ENCODE assay signal across 9 mouse cellular contexts in the genomic region with DNA sequence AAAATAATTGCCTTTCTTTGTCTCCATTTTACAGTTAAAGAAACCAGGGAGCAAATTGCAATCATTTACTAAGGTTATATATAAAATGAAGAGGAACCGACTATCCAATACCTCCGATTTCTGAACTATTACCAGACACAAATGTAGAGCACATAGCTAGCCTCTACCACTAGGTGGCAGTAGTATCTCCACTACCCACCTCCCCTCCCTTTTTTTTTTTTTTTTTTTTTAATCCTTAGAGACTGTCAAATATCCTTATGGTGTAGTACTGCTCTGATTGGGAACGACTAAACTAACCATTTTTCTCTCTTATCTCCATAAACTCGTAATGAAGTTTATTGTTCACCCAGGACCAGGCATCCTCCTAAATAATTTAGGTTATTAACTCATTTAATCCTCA. TPM values are rescaled to one million over a fixed set of nuclear protein-coding genes. Genes with fewer than 3 reads are reported as not detected.
DNase-seq lines count a peak whose midpoint lies in the region; ATAC-seq and TF ChIP-seq lines count a peak whose summit lies in the region.
"Had no signal": no experiment of that assay in that cellular context is flagged by ENCODE, and none has a peak within 500 bp of the region (broad histone marks: within the 10 kb centered on the region; RNA-seq: fewer than 3 reads in every experiment).

No protein-coding gene starts in this region.

- ATAC-seq in kidney, embryonic 16.5 days (ENCODE audit: low FRiP score, low TSS enrichment), result no peak
- peak; percentile 32 for ATAC-seq in inflammation-experienced regulatory T-cells, adult 6 months
- no peak for ATAC-seq in activated CD4-positive, CD25-positive, alpha-beta regulatory T cell, adult 4 months

- TF ChIP-seq RAD21 in MEL (IDR thresholded peaks at IDR 0.05; ENCODE audit: low read depth, low read length), result no peak

- no peak for TF ChIP-seq POLR2A in MEL (IDR thresholded peaks at IDR 0.05; ENCODE audit: control insufficient read depth in 1 of 2, insufficient read depth in 1 of 2, low read depth in 1 of 2, low read length in 2 of 2, poor library complexity in 1 of 2)

- peaks cover 12% of the 10 kb centered on the region for H3K4me1 ChIP-seq in kidney, embryonic 16.5 days (ENCODE audit: insufficient read depth, low read length)
- H3K4me1 ChIP-seq in MEL (ENCODE audit: control insufficient read depth in 1 of 2, insufficient read depth in 2 of 2, low read length in 2 of 2), result peaks cover 0 to 33% of the 10 kb centered on the region in 2 experiments; a peak in 3 of 4 replicates
- H3K4me1 ChIP-seq: limb, embryonic 13.5 days had no signal

- no peaks in the 10 kb centered on the region for H3K36me3 ChIP-seq in kidney, embryonic 16.5 days (ENCODE audit: insufficient read depth, low read length)
- peaks cover 0 to 14% of the 10 kb centered on the region in 2 experiments; a peak in 2 of 4 replicates for H3K36me3 ChIP-seq in MEL (ENCODE audit: control insufficient read depth in 1 of 2, insufficient read depth in 2 of 2, low read length in 2 of 2)
- H3K36me3 ChIP-seq: embryonic facial prominence, embryonic 13.5 days; limb, embryonic 13.5 days had no signal

- no peak overlapping the region for H3K9ac ChIP-seq in kidney, embryonic 16.5 days (replicated peaks; ENCODE audit: low read length)
- peak overlapping the region; percentile 86 for H3K9ac ChIP-seq in MEL (ENCODE audit: control insufficient read depth, low read depth, low read length, poor library complexity, severe bottlenecking)
- H3K9ac ChIP-seq: embryonic facial prominence, embryonic 13.5 days; limb, embryonic 13.5 days had no signal

- H3K9me3 ChIP-seq in kidney, embryonic 16.5 days (ENCODE audit: low read length), result no peaks in the 10 kb centered on the region
- no peaks in the 10 kb centered on the region for H3K9me3 ChIP-seq in MEL (replicated peaks; ENCODE audit: insufficient read depth, low read length)
- H3K9me3 ChIP-seq: embryonic facial prominence, embryonic 13.5 days; limb, embryonic 13.5 days had no signal

- DNase-seq in kidney, postnatal 14 days, result peak; percentile 53
- peak; percentile 73 for DNase-seq in CD4-positive, CD25-positive, alpha-beta regulatory T cell, adult 2 months (ENCODE audit: low read depth, low spot score)
- peak; percentile 89 for DNase-seq in MEL (ENCODE audit: low read depth, low spot score)
- no peak for DNase-seq in layer of hippocampus, postnatal 25 days (ENCODE audit: extremely low spot score in 1 of 2, low spot score in 1 of 2)

- H3K79me2 ChIP-seq in MEL (ENCODE audit: control insufficient read depth, insufficient read depth, low read length, poor library complexity), result peaks cover 14% of the 10 kb centered on the region

- H3K4me3 ChIP-seq in kidney, embryonic 16.5 days (ENCODE audit: low read length), result no peak overlapping the region
- peak overlapping the region in 1 of 2 experiments; percentile 9; a peak in 2 of 4 replicates for H3K4me3 ChIP-seq in MEL (ENCODE audit: control insufficient read depth in 1 of 2, insufficient read depth in 1 of 2, low read depth in 2 of 2, low read length in 2 of 2)
- H3K4me3 ChIP-seq: embryonic facial prominence, embryonic 13.5 days; limb, embryonic 13.5 days had no signal

- no peak for TF ChIP-seq EP300 in MEL (IDR thresholded peaks at IDR 0.05; ENCODE audit: low read depth in 1 of 2, low read length in 2 of 2)

- 50% methylated on average over 4 of the region's 4 CpGs for WGBS in kidney, embryonic 16.5 days

- H3K27ac ChIP-seq in kidney, embryonic 16.5 days (ENCODE audit: low read length), result no peak overlapping the region
- peak overlapping the region; percentile 96 for H3K27ac ChIP-seq in MEL (ENCODE audit: control insufficient read depth, low read depth, low read length)
- H3K27ac ChIP-seq: embryonic facial prominence, embryonic 13.5 days; limb, embryonic 13.5 days had no signal

- H3K27me3 ChIP-seq in kidney, embryonic 16.5 days (ENCODE audit: insufficient read depth, low read length), result no peaks in the 10 kb centered on the region
- no peaks in the 10 kb centered on the region for H3K27me3 ChIP-seq in MEL (ENCODE audit: control insufficient read depth in 1 of 2, insufficient read depth in 2 of 2, low read length in 2 of 2)
- H3K27me3 ChIP-seq: embryonic facial prominence, embryonic 13.5 days; limb, embryonic 13.5 days had no signal

- peak in 2 of 3 experiments; percentile 37 to 78; a peak in 3 of 6 replicates for TF ChIP-seq CTCF in MEL (IDR thresholded peaks at IDR 0.05 in 2 of 3, conservative IDR thresholded peaks at IDR 0.05 in 1 of 3; ENCODE audit: control insufficient read depth in 1 of 3, insufficient read depth in 1 of 3, low read depth in 2 of 3, low read length in 3 of 3, poor library complexity in 1 of 3, severe bottlenecking in 1 of 3)

- no peak overlapping the region for H3K4me2 ChIP-seq in kidney, embryonic 16.5 days (replicated peaks; ENCODE audit: low read depth, low read length)
- H3K4me2 ChIP-seq: embryonic facial prominence, embryonic 13.5 days; limb, embryonic 13.5 days had no signal

TF ChIP-seq in MEL, 35 proteins besides CTCF, POLR2A, EP300 and RAD21:
- TF ChIP-seq ZC3H11A (IDR thresholded peaks at IDR 0.05; ENCODE audit: low read depth, low read length) (no peak), MYB (IDR thresholded peaks at IDR 0.05; ENCODE audit: low read depth, low read length) (no peak), MAX (IDR thresholded peaks at IDR 0.05; ENCODE audit: low read length) (no peak), MXI1 (IDR thresholded peaks at IDR 0.05; ENCODE audit: low read depth, low read length) (no peak), UBTF (IDR thresholded peaks at IDR 0.05; ENCODE audit: borderline replicate concordance, insufficient read depth, low read depth, low read length) (no peak), MAFK (IDR thresholded peaks at IDR 0.05; ENCODE audit: borderline replicate concordance, low read depth, low read length) (no peak), ELF1 (IDR thresholded peaks at IDR 0.05; ENCODE audit: low read depth, low read length) (no peak), GABPA (IDR thresholded peaks at IDR 0.05; ENCODE audit: low read depth, low read length) (no peak), ZKSCAN1 (IDR thresholded peaks at IDR 0.05; ENCODE audit: low read depth, low read length) (no peak), TCF12 (IDR thresholded peaks at IDR 0.05; ENCODE audit: low read depth, low read length) (no peak), NRF1 (IDR thresholded peaks at IDR 0.05; ENCODE audit: insufficient read depth, low read depth, low read length, poor library complexity, severe bottlenecking) (no peak), MAZ (IDR thresholded peaks at IDR 0.05; ENCODE audit: low read depth, low read length) (no peak), POLR2AphosphoS2 (IDR thresholded peaks at IDR 0.05; ENCODE audit: low read length) (no peak), SMC3 (IDR thresholded peaks at IDR 0.05; ENCODE audit: low read depth, low read length) (no peak), E2F4 (IDR thresholded peaks at IDR 0.05; ENCODE audit: borderline replicate concordance, low read depth, low read length) (no peak), JUND (IDR thresholded peaks at IDR 0.05; ENCODE audit: low read depth, low read length) (no peak)

RNA-seq across cellular contexts. Expression of gene C1rl, which starts 12.6 kb away (rescaled TPM):
- polyA plus RNA-seq in kidney, embryonic 16.5 days (2015; fragmentation: Nextera tagmentation; extraction: Ambion mirVana), result 1.8 and 2.2 TPM in 2 replicates
- 0.98 and 1.2 TPM in 2 replicates for total RNA-seq in MEL (2012; rRNA removed)
- polyA plus RNA-seq in MEL (2012; ENCODE audit: insufficient read depth in 1 of 2, insufficient read length in 2 of 2, low read depth in 1 of 2, low replicate concordance in 2 of 2, missing spikeins in 1 of 2), result 1 to 10 TPM in 1 of 2 experiments, not detected in 1; 2.6 TPM
- not detected for polyA plus RNA-seq in inflammation-experienced regulatory T-cells, adult 6 months (2017; shearing (Covaris generic))
- polyA plus RNA-seq in activated CD4-positive, CD25-positive, alpha-beta regulatory T cell, adult 4 months (2017; shearing (Covaris generic)), result not detected
- total RNA-seq in layer of hippocampus, postnatal 25 days (2021), result under 1 TPM; 0.28 to 0.42 TPM

RNA-seq across cellular contexts. Expression of gene Clstn3, which starts 15.7 kb away (rescaled TPM):
- 5.8 and 6.6 TPM in 2 replicates for polyA plus RNA-seq in kidney, embryonic 16.5 days (2015; fragmentation: Nextera tagmentation; extraction: Ambion mirVana)
- total RNA-seq in MEL (2012; rRNA removed), result 46.5 and 51.3 TPM in 2 replicates
- polyA plus RNA-seq in MEL (2012; ENCODE audit: insufficient read depth in 1 of 2, insufficient read length in 2 of 2, low read depth in 1 of 2, low replicate concordance in 2 of 2, missing spikeins in 1 of 2), result 10 to 100 TPM in 1 of 2 experiments, not detected in 1; 59.8 TPM
- polyA plus RNA-seq in inflammation-experienced regulatory T-cells, adult 6 months (2017; shearing (Covaris generic)), result not detected
- not detected for polyA plus RNA-seq in activated CD4-positive, CD25-positive, alpha-beta regulatory T cell, adult 4 months (2017; shearing (Covaris generic))
- 100 to 1,000 TPM; 278 to 279 TPM for total RNA-seq in layer of hippocampus, postnatal 25 days (2021)

RNA-seq across cellular contexts. Expression of gene C1ra, which starts 31.9 kb away (rescaled TPM):
- 11.7 and 13.9 TPM in 2 replicates for polyA plus RNA-seq in kidney, embryonic 16.5 days (2015; fragmentation: Nextera tagmentation; extraction: Ambion mirVana)
- total RNA-seq in MEL (2012; rRNA removed), result 0.19 and 0.29 TPM in 2 replicates
- polyA plus RNA-seq in MEL (2012; ENCODE audit: insufficient read depth in 1 of 2, insufficient read length in 2 of 2, low read depth in 1 of 2, low replicate concordance in 2 of 2, missing spikeins in 1 of 2), result under 1 TPM in 1 of 2 experiments, not detected in 1; 0.28 TPM
- polyA plus RNA-seq in inflammation-experienced regulatory T-cells, adult 6 months (2017; shearing (Covaris generic)), result under 1 TPM; 0.19 to 0.44 (median 0.43) TPM
- under 1 TPM in 1 of 2 experiments, not detected in 1; 0.57 TPM for polyA plus RNA-seq in activated CD4-positive, CD25-positive, alpha-beta regulatory T cell, adult 4 months (2017; shearing (Covaris generic))
- under 1 TPM; 0.66 to 0.82 TPM for total RNA-seq in layer of hippocampus, postnatal 25 days (2021)

Comparison
In these comparisons a context has a peak if more than half of its experiments do, and no peak if none do; other contexts are left out.
1. DNase-seq: peak in kidney, postnatal 14 days (single experiment), CD4-positive, CD25-positive, alpha-beta regulatory T cell, adult 2 months (single experiment) and MEL (single experiment); none in layer of hippocampus, postnatal 25 days (0 of 2).